Mouse (Mus musculus) 3T3-L1 (cell line): ENCODE data around the gene Lum.
A peak's percentile ranks its signal among the peaks of the same experiment; 100 is the strongest.

Experiments
- DNase-seq: peaks from one replicate; pipeline ENCODE4 v3.0.0-alpha.2; 2015; ENCODE audit warnings: low read depth, low spot score

Lum gene

DNA sequence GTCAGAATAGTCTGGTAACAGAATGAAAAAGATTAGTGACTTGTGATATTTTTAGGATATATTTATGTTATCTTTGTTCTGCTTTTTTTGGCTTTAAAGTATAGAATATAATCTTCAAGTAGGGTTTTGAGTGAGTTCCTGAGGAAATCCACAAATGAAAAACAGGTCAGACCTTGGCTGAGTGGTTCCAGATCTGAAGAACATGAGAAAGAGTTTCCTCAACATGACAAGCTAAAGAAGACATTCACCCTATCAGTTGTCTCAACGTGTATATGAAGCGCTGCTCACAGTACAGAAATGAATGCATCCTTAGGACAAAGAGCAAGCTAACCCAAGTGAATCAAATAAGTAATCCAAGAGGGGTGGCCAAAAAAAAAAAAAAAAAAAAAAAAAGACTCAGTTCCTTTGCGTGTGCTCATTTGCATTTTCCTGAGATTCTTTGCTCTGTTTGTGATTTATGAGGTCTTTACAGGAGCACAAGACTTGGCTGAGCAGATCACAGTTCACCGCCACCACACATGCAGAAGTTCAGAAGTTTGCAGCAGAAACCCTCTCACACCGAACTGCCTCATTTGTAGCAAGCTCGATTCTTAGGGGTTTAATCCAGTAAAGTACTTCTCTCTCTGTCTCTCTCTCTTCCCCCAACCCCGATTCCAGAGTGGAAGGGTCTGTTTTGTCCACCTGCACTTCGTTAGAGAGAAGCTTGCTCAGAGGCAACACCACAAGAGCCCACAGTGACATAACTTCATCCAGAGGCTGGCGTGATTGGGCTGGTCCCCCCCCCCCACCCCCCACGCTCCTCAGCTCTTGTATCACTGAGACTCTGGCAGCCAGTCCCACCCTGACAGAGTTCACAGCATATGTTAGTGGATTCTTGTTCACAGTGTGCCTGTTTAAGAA is at the start of gene Lum:
Gene Lum (plus strand): TSS at position 172 of the 900 bp plus-strand sequence.
- DNase-seq, result no peak

DNA sequence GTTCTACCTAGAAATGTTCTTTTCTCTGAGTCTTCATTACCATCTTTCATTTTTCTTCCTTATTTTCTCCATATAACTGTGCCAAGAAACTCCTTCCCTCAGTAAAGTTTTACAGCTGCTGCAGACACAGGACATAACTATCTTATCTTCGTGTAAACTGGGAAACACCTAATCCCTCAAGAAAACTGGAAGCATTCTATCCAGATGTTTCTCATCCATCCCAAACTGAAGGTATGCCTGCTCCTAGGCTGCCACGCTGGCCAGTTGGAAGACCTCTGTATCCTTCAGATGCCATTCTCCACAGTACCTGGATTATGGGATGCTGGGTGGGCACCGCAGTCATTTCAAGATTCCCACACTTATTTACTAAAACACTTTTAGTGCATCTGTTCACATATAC is 41.6 kb upstream of the Lum start:
- no peak for DNase-seq

DNA sequence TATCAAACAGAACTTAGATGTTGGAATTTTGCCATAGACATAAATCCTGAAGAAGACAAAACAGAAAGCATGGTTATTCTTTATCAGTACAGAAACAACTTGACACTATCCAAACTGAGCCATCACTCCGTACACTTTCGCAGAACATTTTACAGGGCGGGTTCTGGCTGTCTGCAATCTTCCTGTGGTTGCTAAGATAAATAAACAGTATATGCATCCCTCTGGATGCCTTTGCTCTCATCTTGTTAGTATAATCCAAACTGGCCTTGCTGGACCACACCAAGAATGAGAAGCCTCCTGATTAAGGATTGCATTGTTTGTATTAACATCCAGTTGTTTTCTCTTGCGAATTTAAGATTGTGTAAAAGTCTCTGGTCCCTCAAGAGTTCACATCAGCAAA is 29.2 kb upstream of the Lum start:
- peak; percentile 53 for DNase-seq

DNA sequence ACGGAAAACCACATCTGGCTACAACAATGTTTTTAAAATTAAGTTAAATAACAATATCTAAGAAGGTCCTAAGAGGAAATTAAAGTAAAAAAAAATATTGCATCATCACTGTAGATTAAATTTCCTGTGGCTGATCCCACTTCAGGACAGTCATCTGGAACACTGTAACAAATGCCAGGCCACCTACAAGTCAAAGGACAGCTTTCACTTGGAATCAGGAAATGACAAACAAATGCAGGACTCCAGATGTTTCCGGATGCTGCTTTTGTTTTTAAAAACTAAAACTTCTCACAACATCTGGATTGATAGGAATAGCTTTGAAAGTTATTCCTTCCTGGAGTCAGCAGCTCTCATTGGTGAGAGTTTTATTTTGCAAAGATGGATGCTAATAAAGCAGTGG is 28.0 kb upstream of the Lum start:
- peak; percentile 69 for DNase-seq

DNA sequence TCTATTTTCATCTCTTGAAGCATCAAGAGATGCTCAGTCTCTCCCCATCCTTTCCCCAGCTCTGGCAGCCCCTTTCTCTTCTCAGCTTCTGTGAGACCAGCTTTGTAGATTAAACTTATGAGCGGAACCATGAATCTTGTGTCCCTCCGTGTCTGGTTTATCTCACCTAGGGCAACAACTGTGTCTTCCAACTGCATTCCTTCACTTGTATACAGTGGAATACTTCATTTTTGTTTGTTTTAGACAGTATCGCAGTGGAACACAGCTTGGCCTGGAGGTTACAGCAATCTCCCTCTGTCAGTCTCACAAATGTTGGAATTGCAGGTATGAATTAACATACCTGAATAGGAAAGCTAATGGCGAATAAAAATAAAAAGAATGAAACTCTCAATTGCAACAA is 26.7 kb upstream of the Lum start:
- no peak for DNase-seq

DNA sequence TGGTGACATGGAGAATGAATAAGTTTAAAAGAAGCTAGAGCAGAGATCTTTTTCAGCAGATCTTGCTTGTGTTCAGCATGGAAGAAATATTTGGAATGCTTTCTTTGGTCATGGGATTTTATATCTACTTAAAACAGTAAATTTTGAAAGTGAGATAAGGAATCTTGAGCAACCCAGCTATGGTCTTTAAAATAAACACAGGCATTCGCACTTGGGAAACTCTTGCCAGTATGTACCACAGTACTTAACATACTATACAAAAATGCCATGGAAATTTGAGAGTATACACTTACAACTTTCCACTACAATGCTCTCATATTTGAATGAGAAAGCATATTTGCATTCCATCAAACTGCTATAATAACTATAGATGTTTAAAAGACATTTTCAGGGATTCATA is 17.2 kb upstream of the Lum start:
- DNase-seq, result no peak

DNA sequence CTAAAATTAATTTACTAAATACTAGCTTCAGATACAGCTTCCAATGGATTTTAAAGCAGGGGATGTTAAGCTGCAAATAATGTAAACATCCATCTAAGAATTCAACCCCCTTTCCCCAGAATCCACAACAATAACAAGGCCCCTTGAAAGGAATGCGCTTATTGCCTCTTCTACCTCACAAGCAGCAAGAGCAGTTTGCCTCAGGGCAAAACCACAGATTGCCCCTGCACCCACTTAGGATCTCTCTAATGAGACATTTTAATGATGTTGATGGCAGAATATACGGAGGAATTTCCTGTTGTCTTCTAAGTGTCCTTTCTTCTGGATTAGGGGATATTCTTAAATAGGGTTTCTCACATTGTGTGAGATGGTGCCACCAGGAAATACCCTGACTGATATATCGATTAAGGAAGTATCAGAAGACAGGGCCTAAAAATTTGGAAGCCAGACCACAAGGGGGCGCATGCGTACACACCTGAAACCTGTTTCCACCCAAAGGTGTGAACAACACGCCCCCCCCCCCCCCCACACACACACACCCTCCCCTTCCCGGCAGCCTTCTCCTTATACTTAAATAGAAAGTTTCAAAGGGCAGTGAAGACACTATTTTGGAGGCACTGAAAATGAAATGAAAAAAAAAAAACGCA is 2.7 kb downstream of the Lum start:
- peak; percentile 20 for DNase-seq

DNA sequence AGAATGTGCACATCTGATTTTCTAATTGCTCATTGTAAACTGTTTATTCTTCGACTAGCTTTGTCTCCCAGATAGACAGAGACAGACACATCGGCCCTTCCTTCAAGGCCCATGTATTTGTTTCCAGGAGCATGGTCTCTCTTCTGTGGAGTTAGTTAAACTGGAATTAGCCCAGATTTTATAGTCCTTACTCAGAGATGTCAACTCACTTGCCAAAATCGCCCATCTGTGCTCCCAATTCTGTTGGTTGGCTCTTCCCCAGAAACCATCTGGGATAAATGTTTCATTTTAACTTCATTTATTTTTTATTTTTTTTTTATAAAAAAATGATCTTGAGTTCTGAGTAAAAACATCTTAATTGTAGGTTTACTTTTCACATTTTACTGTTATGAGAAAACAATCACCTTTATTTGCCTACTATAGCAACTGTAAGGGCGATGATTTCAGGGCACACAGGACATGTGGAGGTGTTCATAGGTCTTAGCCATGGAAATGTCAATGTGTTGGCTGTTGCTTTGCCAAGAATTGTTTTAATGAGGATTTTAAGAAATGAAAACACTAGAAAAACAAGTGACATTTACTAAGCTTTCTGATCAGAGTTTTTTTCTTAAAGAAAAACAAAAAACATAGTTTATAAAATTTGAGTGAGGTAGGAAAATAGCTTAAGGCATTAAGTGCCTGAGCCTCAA is 17.8 kb downstream of the Lum start:
- peak; percentile 37 for DNase-seq

DNA sequence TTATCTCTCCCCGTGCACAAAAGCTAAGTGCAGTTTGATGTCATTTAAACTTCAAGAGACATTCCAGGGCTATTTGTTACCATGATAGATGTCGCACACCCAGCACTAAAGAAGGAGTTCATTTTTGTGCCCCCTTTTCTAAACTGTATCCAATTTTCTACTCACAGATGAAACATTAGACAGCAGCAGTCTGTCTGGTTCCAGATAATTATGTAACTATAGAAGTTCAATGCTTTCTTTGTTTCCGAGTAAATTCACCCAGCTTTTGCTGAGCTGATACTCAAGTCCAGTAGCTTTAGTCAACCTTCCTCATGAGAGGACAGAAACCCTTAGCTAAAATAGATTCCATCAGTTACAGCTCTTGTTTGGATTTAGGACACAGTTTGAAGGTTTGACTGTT is 19.2 kb downstream of the Lum start:
- no peak for DNase-seq

DNA sequence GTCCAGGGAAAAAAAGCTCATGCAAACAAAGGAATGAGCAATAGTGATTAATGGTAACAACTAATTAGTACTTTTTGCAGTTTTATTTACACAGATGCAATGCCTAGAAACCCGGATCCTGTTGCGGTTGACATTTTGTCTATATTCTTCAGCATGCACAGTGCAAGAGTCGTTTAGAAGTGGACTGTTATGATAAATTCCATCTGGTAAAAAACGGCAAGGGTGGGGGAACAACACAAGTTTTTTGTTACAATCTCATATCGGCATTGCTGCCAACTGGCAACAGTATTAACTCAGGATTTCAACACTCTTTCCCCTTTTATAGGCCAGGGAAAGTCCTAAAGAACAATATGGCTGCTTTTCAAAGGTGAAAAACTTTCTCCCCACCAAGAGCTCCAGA is 22.2 kb downstream of the Lum start:
- DNase-seq, result peak; percentile 59

DNA sequence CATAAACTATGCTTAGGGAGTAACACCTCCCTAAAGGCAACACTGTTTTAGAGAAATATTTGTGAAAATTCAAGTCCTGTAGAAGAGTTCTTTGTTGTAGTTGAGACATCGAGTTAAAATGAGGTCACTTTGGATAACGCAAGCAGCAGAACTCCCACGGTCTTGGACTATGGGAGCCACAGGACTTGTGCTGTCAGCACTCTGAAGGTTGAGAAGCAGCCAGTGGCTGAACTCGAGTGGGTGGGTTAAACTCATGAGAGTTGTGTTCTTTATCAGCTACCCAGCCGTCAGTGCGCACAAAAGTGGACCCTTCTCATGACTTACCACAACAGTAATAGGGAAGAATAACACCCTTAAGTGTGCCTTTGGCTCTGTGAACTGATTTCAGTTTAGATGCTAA is 24.6 kb downstream of the Lum start:
- DNase-seq, result no peak

DNA sequence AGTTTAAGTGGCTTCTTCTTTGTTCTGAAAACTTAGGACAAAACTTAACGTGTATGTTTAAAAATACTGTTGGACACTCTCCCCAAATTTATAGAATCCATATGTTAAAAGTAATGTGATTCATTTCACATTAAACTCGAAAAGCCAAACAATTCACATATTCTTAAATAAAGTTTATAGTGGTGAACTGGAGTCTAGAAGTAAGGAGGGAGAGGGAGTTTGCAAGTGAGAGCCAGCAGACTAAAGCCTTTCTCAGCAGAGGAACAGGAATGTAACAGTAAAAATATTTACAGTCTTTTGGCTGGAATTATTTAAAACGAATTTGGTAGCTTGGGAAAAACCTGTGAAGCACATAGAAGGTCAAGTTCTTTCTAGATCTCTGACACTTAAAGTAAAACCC is 26.1 kb downstream of the Lum start:
- DNase-seq, result no peak

DNA sequence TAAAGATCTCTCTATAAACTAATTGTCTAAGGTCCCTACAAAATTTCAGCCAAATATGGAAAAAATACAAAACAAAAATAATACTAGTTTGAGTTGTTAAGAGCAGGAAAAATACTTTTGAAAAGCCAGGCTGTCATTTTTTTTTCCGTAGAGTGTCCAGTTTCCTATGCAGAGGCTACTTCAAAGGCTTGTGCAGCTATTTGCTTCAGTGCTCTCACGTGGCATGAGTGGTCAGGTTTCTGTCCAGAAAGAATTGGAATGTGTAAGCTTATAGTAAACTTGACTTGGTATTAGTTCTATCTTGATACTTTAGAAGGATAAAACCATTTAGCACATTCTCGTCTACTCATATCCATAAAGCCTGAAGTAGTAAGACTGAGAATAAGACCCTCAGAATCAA is 26.8 kb downstream of the Lum start:
- no peak for DNase-seq

DNA sequence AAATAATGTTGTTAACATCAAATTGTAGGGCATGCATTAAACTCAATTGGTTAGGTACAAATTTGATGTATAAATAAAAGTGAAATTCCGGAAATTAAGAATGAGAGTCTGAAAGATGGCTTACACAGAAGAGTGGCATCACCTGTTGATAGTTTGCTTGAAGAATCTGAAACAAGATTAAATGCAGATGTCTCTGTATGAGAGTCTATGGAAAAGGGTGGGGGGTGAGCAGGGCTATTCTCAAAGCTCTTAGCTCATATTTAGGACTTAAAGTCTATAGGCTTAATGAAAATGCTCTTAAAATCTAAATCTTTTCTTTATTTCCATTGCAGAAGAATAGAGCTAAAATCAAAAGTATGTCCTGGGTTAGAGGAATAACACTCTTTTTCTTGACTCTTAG is 30.8 kb downstream of the Lum start:
- no peak for DNase-seq

DNA sequence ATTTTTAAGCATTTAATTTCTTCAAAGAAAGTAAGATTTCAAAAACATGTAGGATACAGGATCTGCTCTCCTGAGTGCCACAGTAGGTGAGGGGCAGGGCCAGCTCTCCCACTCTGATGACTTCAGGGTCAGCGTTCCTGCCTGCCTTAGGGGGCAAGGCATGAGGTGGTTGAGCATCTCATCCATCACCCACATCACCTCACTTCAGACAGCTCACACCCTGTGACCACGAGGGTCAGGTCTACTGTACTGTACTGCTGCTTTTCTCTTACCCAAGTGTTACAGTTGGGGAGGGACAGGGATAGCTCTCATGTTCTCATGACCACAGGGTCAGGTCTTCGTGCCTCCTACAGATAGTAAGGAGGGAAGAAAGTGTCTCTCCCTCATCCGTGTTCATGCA is 36.8 kb downstream of the Lum start:
- DNase-seq, result no peak

DNA sequence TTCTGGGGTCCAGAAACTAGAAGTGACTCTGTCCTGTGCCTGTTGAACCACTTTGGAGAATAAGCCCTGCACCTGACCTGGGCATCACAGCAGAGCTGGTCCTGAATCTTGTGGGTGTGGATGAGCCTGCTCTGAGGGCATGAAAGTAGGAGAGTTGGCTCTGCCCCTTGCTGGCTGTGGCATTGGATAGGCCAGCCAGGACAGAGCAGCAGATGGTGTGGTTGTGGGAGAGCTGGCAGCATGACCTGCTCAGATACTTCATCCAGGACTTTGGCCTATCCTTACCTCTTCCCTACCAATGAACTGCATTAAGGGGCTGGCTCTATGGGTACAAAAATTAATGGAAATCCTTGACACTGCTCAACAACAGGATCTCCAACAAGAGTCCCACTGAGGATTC is 38.3 kb downstream of the Lum start:
- no peak for DNase-seq

DNA sequence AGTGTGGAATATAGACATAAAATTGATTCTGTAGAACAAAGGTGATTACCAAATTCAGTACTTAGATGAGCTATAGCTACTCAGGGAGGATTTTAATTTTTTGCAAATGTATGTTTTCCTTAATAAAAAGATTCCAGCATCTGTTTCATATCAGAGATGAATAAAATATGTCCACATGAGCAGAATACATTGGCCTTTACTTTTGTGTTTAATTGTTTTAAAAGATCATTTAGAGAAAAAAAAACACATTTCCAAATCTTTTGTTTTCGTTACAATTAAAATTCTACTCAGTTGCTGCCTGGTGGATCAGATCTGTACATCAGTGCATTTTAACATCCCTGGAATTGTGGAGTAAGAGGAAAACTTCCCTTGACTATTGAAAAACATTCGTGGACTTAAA is 41.7 kb downstream of the Lum start, which contains the start of gene Kera:
Gene Kera (plus strand): TSS at position 301 of the 400 bp plus-strand sequence.
- no peak for DNase-seq
